Mouse (Mus musculus) liver, embryonic 14.5 days (tissue): Measurements from ENCODE around the gene Klhl28. TPM values are rescaled to one million over a fixed set of nuclear protein-coding genes. Genes with fewer than 3 reads are reported as not detected.
A peak's percentile ranks its signal among the peaks of the same experiment; 100 is the strongest.

Experiments used
- ATAC-seq: fragments of 200-750 bp; cut with Nextera tagmentation; 2 replicates; pipeline ENCODE4 v1.8.0; 2017; ENCODE audit warnings: moderate number of reproducible peaks, mild to moderate bottlenecking, moderate library complexity; ENCODE audit not compliant: insufficient read depth
- DNase-seq, 3 experiments: peaks; one replicate each; pipeline ENCODE4 v3.0.0-alpha.2; 2012 to 2013; ENCODE audit warnings: low read depth in 3 of 3, low spot score in 3 of 3
- H3K27ac ChIP-seq: fragments of 300-500 bp; sonication (generic); 2 replicates; pipeline ENCODE4 v1.5.1; 2014; ENCODE audit warnings: moderate library complexity, mild to moderate bottlenecking, control low read depth, inconsistent platforms
- H3K27me3 ChIP-seq: fragments of 300-500 bp; sonication (generic); 2 replicates; pipeline ENCODE4 v1.6.1; 2014; ENCODE audit warnings: mild to moderate bottlenecking, low read length, moderate library complexity; ENCODE audit not compliant: control insufficient read depth, insufficient read depth
- H3K36me3 ChIP-seq: fragments of 300-500 bp; sonication (generic); replicated peaks from 2 replicates; pipeline ENCODE4 v1.6.1; 2014; ENCODE audit warnings: low read depth; ENCODE audit not compliant: control insufficient read depth, insufficient read depth
- H3K4me1 ChIP-seq, 2 experiments: fragments of 200-500 bp in 1 of 2; fragments of 300-500 bp in 1 of 2; sonication (generic) in 1 of 2; replicated peaks; 2 replicates each; pipeline ENCODE4 v1.6.1; 2012 to 2014; ENCODE audit warnings: antibody characterized with exemption in 1 of 2, inconsistent platforms in 1 of 2, low read length in 1 of 2; ENCODE audit not compliant: control insufficient read depth in 2 of 2, insufficient read depth in 2 of 2
- H3K4me2 ChIP-seq: fragments of 300-500 bp; sonication (generic); 2 replicates; pipeline ENCODE4 v1.6.1; 2014; ENCODE audit warnings: low read depth, mild to moderate bottlenecking, control low read depth, moderate library complexity
- H3K4me3 ChIP-seq, 2 experiments: fragments of 200-500 bp in 1 of 2; fragments of 300-500 bp in 1 of 2; sonication (generic) in 1 of 2; 2 replicates each; pipeline ENCODE4 v1.5.1; 2012 to 2014; ENCODE audit warnings: low read depth in 2 of 2, low read length in 2 of 2, mild to moderate bottlenecking in 2 of 2, control low read depth in 1 of 2, inconsistent platforms in 1 of 2, moderate library complexity in 1 of 2; ENCODE audit not compliant: insufficient read depth in 1 of 2
- H3K9ac ChIP-seq: fragments of 300-500 bp; sonication (generic); replicated peaks from 2 replicates; pipeline ENCODE4 v1.6.1; 2014; ENCODE audit warnings: mild to moderate bottlenecking, control low read depth, moderate library complexity
- H3K9me3 ChIP-seq: fragments of 300-500 bp; sonication (generic); 2 replicates; pipeline ENCODE4 v1.6.1; 2016; ENCODE audit warnings: low read length, mixed read lengths; ENCODE audit not compliant: control insufficient read depth
- CTCF ChIP-seq: IDR thresholded peaks from 2 replicates; pipeline ENCODE4 v1.5.1; 2016; ENCODE audit warnings: antibody characterized with exemption, low read depth, control low read depth
- EP300 ChIP-seq: IDR thresholded peaks from 2 replicates; pipeline ENCODE4 v1.6.1; 2016; ENCODE audit warnings: antibody characterized with exemption, low read depth
- WGBS: fragments of 180-500 bp; shearing (Covaris S2); extraction: QIAGEN DNeasy Blood & Tissue Kit; methylation state at CpG from one replicate; pipeline ENCODE4 v1.1.7; 2014; ENCODE audit not compliant: insufficient replicate concordance; 5-methylcytosine and 5-hydroxymethylcytosine counted together
- polyA plus RNA-seq, 2 experiments: library from polyadenylated mRNA; depleted of rRNA in 1 of 2; stranded (reverse) in 1 of 2; unstranded in 1 of 2; fragments of >200 nt; fragmentation: Nextera tagmentation in 1 of 2; extraction: Ambion mirVana in 1 of 2; gene quantifications; 2 replicates each; pipeline versions ENCODE4 v1.2.1 to v1.2.3; 2012 to 2014

Klhl28 gene
- polyA plus RNA-seq, 2 experiments, result 1.6 to 3.1 TPM

- no peak overlapping the region for H3K4me3 ChIP-seq
- H3K4me2 ChIP-seq, result peak overlapping the region; percentile 15; the same call in 1 of the 2 replicates
- no peak for DNase-seq
- no peak for TF ChIP-seq CTCF
- TF ChIP-seq EP300, result no peak
- peaks cover 12 to 15% of the 10 kb centered on the region in 2 experiments for H3K4me1 ChIP-seq
- H3K36me3 ChIP-seq, result no peaks in the 10 kb centered on the region; the same call in 1 of the 2 replicates
- ATAC-seq, result no peak
- no peaks in the 10 kb centered on the region for H3K27me3 ChIP-seq
- no peaks in the 10 kb centered on the region for H3K9me3 ChIP-seq
- no peak overlapping the region for H3K9ac ChIP-seq
- WGBS, result 43% methylated on average over 6 of the region's 6 CpGs
- no peak overlapping the region for H3K27ac ChIP-seq
These were observed 6.7 kb upstream of the Klhl28 start for GRCm38 (mm10) chr12:64972063-64972462.

GRCm38 (mm10) chr12:64971399-64971798 is 6.1 kb upstream of the Klhl28 start:
- H3K4me2 ChIP-seq, result peak overlapping the region; percentile 69
- no peak overlapping the region for H3K9ac ChIP-seq
- H3K9me3 ChIP-seq, result no peaks in the 10 kb centered on the region
- DNase-seq, result no peak
- TF ChIP-seq CTCF, result no peak
- no peak for TF ChIP-seq EP300
- ATAC-seq, result no peak
- no peaks in the 10 kb centered on the region; the same call in 1 of the 2 replicates for H3K36me3 ChIP-seq
- H3K4me1 ChIP-seq, result peaks cover 12 to 15% of the 10 kb centered on the region in 2 experiments
- H3K27ac ChIP-seq, result no peak overlapping the region
- no peaks in the 10 kb centered on the region for H3K27me3 ChIP-seq
- no peak overlapping the region for H3K4me3 ChIP-seq

- WGBS, result 3% methylated on average over 2 of the region's 2 CpGs
- ATAC-seq (no peak), DNase-seq (peak in 2 of 3 experiments; percentile 43 to 51)
- no peaks in the 10 kb centered on the region for H3K27me3 ChIP-seq
- TF ChIP-seq CTCF (no peak), EP300 (peak; percentile 55)
- H3K36me3 ChIP-seq, result no peaks in the 10 kb centered on the region; the same call in 1 of the 2 replicates
- no peaks in the 10 kb centered on the region for H3K9me3 ChIP-seq
- H3K27ac ChIP-seq, result 0 out of 2 replicates have a peak overlapping the region, but pooled peaks have one; percentile 7
- H3K4me1 ChIP-seq, result peaks cover 12 to 17% of the 10 kb centered on the region in 2 experiments
- peak overlapping the region; percentile 72 to 85 for H3K4me3 ChIP-seq
- H3K4me2 ChIP-seq, result peak overlapping the region; percentile 94
- peak overlapping the region; percentile 86 for H3K9ac ChIP-seq
These were observed 2.7 kb upstream of the Klhl28 start for GRCm38 (mm10) chr12:64968067-64968466.

GRCm38 (mm10) chr12:64967470-64967869 is 2.1 kb upstream of the Klhl28 start:
- H3K4me2 ChIP-seq, result peak overlapping the region; percentile 94
- peaks cover 12 to 17% of the 10 kb centered on the region in 2 experiments for H3K4me1 ChIP-seq
- 2% methylated on average over 9 of the region's 9 CpGs for WGBS
- DNase-seq, result no peak
- ATAC-seq, result no peak
- peak overlapping the region; percentile 40; the same call in 1 of the 2 replicates for H3K27ac ChIP-seq
- peak overlapping the region; percentile 72 to 85 for H3K4me3 ChIP-seq
- no peak for TF ChIP-seq EP300
- TF ChIP-seq CTCF, result no peak
- H3K9me3 ChIP-seq, result no peaks in the 10 kb centered on the region
- H3K27me3 ChIP-seq, result no peaks in the 10 kb centered on the region
- H3K9ac ChIP-seq, result peak overlapping the region; percentile 86
- H3K36me3 ChIP-seq, result no peaks in the 10 kb centered on the region; the same call in 1 of the 2 replicates

- Histone ChIP-seq H3K36me3 (no peaks in the 10 kb centered on the region; the same call in 1 of the 2 replicates), H3K27ac (peak overlapping the region; percentile 24), H3K9me3 (no peaks in the 10 kb centered on the region), H3K4me1 (peaks cover 8 to 15% of the 10 kb centered on the region in 2 experiments), H3K27me3 (no peaks in the 10 kb centered on the region), H3K4me2 (peak overlapping the region; percentile 94), H3K4me3 (peak overlapping the region; percentile 72 to 85), H3K9ac (peak overlapping the region; percentile 86)
- TF ChIP-seq EP300, result no peak
- TF ChIP-seq CTCF, result 0 out of 2 replicates have a peak, but pooled peaks have one; percentile 4
- ATAC-seq (no peak), DNase-seq (peak in 1 of 3 experiments; percentile 13)
- WGBS, result 3% methylated on average over 19 of the region's 19 CpGs
These were observed 1.5 kb upstream of the Klhl28 start for GRCm38 (mm10) chr12:64966652-64967435.
